In the genomic region with DNA sequence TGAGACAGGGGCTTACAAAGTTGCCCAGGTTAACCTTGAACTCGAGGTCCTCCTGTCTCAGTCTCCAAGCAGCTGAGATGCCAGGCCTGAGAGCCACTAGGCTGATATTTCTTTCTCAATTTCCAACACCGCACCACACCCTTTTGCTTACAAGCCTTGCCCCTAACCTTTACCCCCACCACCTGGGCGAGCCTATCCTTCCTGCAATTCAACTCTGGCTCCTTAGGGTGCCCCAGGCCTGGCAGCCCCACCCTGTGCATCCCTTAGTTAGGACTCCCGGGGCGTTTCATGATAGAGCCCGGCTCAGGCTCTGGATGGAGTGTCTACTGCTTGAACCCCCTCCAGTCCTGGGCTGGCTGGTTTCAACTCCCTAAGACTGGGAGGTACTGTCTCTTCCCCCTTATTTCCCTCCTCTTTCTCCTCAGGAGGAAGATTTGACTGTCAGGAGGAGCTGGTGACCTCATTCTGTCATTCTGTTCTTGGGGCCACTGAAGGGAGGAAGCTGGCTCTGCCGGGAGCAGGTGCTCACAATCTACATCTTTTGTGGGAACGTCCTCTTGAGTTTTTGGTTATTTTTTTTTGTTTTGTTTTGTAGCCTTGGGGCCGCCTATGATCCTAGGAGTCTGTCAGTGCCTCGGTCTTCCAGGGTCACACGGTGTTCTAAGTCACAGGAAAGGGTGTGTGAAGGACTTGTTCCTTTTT, we compare ENCODE assay signal across 30 mouse cellular contexts. TPM values are rescaled to one million over a fixed set of nuclear protein-coding genes. Genes with fewer than 3 reads are reported as not detected.
DNase-seq lines count a peak whose midpoint lies in the region; ATAC-seq and TF ChIP-seq lines count a peak whose summit lies in the region.
"Had no signal": no experiment of that assay in that cellular context is flagged by ENCODE, and none has a peak within 500 bp of the region (broad histone marks: within the 10 kb centered on the region; RNA-seq: fewer than 3 reads in every experiment).

No protein-coding gene starts in this region.

- 69% methylated on average over 11 of the region's 11 CpGs for WGBS in heart, embryonic 13.5 days
- WGBS in stomach, postnatal 0 days: 59% methylated on average over 11 of the region's 11 CpGs

- H3K9me3 ChIP-seq in heart, embryonic 13.5 days: no peaks in the 10 kb centered on the region
- no peaks in the 10 kb centered on the region for H3K9me3 ChIP-seq in stomach, postnatal 0 days (ENCODE audit: control insufficient read depth, low read length)
- H3K9me3 ChIP-seq: forebrain, embryonic 13.5 days; G1E; heart, embryonic 12.5 days; kidney, embryonic 15.5 days; limb, embryonic 10.5 days; limb, embryonic 15.5 days; liver, embryonic 13.5 days; midbrain, embryonic 13.5 days; neural tube, embryonic 13.5 days had no signal

- TF ChIP-seq EP300 in stomach, postnatal 0 days (optimal IDR thresholded peaks at IDR 0.05): no peak

- H3K27me3 ChIP-seq in heart, embryonic 13.5 days (replicated peaks): no peaks in the 10 kb centered on the region
- no peaks in the 10 kb centered on the region for H3K27me3 ChIP-seq in stomach, postnatal 0 days (ENCODE audit: control insufficient read depth, insufficient read depth, low read length)
- H3K27me3 ChIP-seq: CH12.LX; heart, embryonic 12.5 days; kidney, embryonic 15.5 days; limb, embryonic 15.5 days; midbrain, embryonic 13.5 days; neural tube, embryonic 13.5 days had no signal

- 0 out of 2 replicates have a peak overlapping the region, but pooled peaks have one; percentile 4 for H3K27ac ChIP-seq in heart, embryonic 13.5 days (replicated peaks)
- 0 out of 2 replicates have a peak overlapping the region, but pooled peaks have one; percentile 1 for H3K27ac ChIP-seq in stomach, postnatal 0 days (replicated peaks)
- H3K27ac ChIP-seq: forebrain, embryonic 13.5 days; kidney, embryonic 15.5 days; limb, embryonic 10.5 days; limb, embryonic 15.5 days; liver, embryonic 13.5 days; macrophage; midbrain, embryonic 13.5 days; neural tube, embryonic 13.5 days had no signal

- peak; percentile 38 to 44 for DNase-seq in cerebellum, adult 18-20 months
- no peak for DNase-seq in cerebellum, postnatal 36 days
- DNase-seq in heart, postnatal 10 days: no peak
- DNase-seq in thymus, postnatal 4 days: peak; percentile 38
- DNase-seq in thymus, postnatal 10 days (ENCODE audit: low spot score in 2 of 2): no peak
- peak; percentile 52 for DNase-seq in stomach, postnatal 0 days (ENCODE audit: low spot score)
- no peak for DNase-seq in layer of hippocampus, postnatal 36 days
- DNase-seq: adrenal gland, adult 8-10 months; cerebellum, postnatal 10 days; gastrocnemius, postnatal 10 days; heart, postnatal 14 days; kidney, adult 11 months; kidney, postnatal 25 days; liver, embryonic 13.5 days; lung, adult 2 months; lung, postnatal 10 days; right cerebral cortex, postnatal 25 days; spleen, adult 18-20 months had no signal

- TF ChIP-seq CTCF in stomach, postnatal 0 days (IDR thresholded peaks at IDR 0.05; ENCODE audit: low read depth): no peak

- intact Hi-C loops in heart, postnatal 10 days (cut with DNase I): no loop called here

- no peak overlapping the region for H3K9ac ChIP-seq in heart, embryonic 13.5 days
- H3K9ac ChIP-seq in stomach, postnatal 0 days (ENCODE audit: low read length): no peak overlapping the region
- H3K9ac ChIP-seq: forebrain, embryonic 13.5 days; heart, embryonic 12.5 days; kidney, embryonic 15.5 days; limb, embryonic 15.5 days; liver, embryonic 13.5 days; midbrain, embryonic 13.5 days; neural tube, embryonic 13.5 days had no signal

- no peak for ATAC-seq in heart, embryonic 13.5 days (ENCODE audit: extremely low read depth, insufficient number of reproducible peaks, low FRiP score, low TSS enrichment)
- peak; percentile 51; the same call in 1 of the 2 replicates for ATAC-seq in stomach, postnatal 0 days (ENCODE audit: low FRiP score, low TSS enrichment)
- ATAC-seq: forebrain, embryonic 13.5 days; hindbrain, embryonic 16.5 days; midbrain, embryonic 13.5 days had no signal

- H3K36me3 ChIP-seq in heart, embryonic 13.5 days: no peaks in the 10 kb centered on the region
- no peaks in the 10 kb centered on the region for H3K36me3 ChIP-seq in stomach, postnatal 0 days (ENCODE audit: control insufficient read depth, insufficient read depth, low read length)
- H3K36me3 ChIP-seq: G1E; heart, embryonic 12.5 days; kidney, embryonic 15.5 days; limb, embryonic 10.5 days; limb, embryonic 15.5 days; liver, embryonic 13.5 days; midbrain, embryonic 13.5 days; neural tube, embryonic 13.5 days had no signal

- H3K4me3 ChIP-seq in heart, embryonic 13.5 days: no peak overlapping the region
- H3K4me3 ChIP-seq in stomach, postnatal 0 days (ENCODE audit: low read depth, low read length): no peak overlapping the region
- H3K4me3 ChIP-seq: forebrain, embryonic 13.5 days; heart, embryonic 12.5 days; kidney, embryonic 15.5 days; limb, embryonic 10.5 days; limb, embryonic 15.5 days; liver, embryonic 13.5 days; midbrain, embryonic 13.5 days; neural tube, embryonic 13.5 days had no signal

- H3K4me1 ChIP-seq in heart, embryonic 13.5 days: peaks cover 80% of the 10 kb centered on the region
- H3K4me1 ChIP-seq in stomach, postnatal 0 days (replicated peaks; ENCODE audit: control insufficient read depth, insufficient read depth): peaks cover 17% of the 10 kb centered on the region

- H3K4me2 ChIP-seq in heart, embryonic 13.5 days: no peak overlapping the region
- H3K4me2 ChIP-seq in stomach, postnatal 0 days (replicated peaks; ENCODE audit: low read depth): no peak overlapping the region
- H3K4me2 ChIP-seq: forebrain, embryonic 13.5 days; heart, embryonic 12.5 days; kidney, embryonic 15.5 days; limb, embryonic 15.5 days; liver, embryonic 13.5 days; midbrain, embryonic 13.5 days; neural tube, embryonic 13.5 days had no signal

RNA-seq across cellular contexts. Expression of gene Atp2a2, which starts 14.2 kb away (rescaled TPM):
- 221 and 227 TPM in 2 replicates for polyA plus RNA-seq in heart, embryonic 13.5 days (2015; fragmentation: Nextera tagmentation; extraction: Ambion mirVana)
- total RNA-seq in heart, postnatal 10 days (2021): 1,000 to 10,000 TPM; 7,820 to 7,948 TPM
- polyA plus RNA-seq in stomach, postnatal 0 days (2015; fragmentation: Nextera tagmentation; extraction: Ambion mirVana): 24.0 and 27.0 TPM in 2 replicates
- 100 to 1,000 TPM; 639 to 686 TPM for total RNA-seq in layer of hippocampus, postnatal 36 days (2021)

Comparison
In these comparisons a context has a peak if more than half of its experiments do, and no peak if none do; other contexts are left out.
1. DNase-seq: peak in cerebellum, adult 18-20 months (2 of 2), thymus, postnatal 4 days (single experiment) and stomach, postnatal 0 days (single experiment); none in cerebellum, postnatal 36 days (0 of 2), heart, postnatal 10 days (0 of 2), thymus, postnatal 10 days (0 of 2) and layer of hippocampus, postnatal 36 days (0 of 2).
2. RNA of gene Atp2a2, which starts 14.2 kb away (total RNA-seq): 7,820 to 7,948 TPM in heart, postnatal 10 days; 639 to 686 TPM in layer of hippocampus, postnatal 36 days; every median in the first group is over 10 times any median in the second.